Mouse (Mus musculus) layer of hippocampus, adult 8-10 months (tissue): ENCODE data around the gene Psmd13. TPM values are rescaled to one million over a fixed set of nuclear protein-coding genes. Genes with fewer than 3 reads are reported as not detected.

Experiments
- DNase-seq, 2 experiments: peaks; one replicate each; pipeline ENCODE4 v3.0.0; 2022; ENCODE audit warnings: low spot score in 2 of 2
- total RNA-seq, 4 experiments: library from RNA; stranded (reverse); gene quantifications; 2 replicates each; pipeline ENCODE4 v1.2.4; 2022

Gene Psmd13
- 100 to 1,000 TPM; 105 to 120 (median 119) TPM for total RNA-seq

DNA sequence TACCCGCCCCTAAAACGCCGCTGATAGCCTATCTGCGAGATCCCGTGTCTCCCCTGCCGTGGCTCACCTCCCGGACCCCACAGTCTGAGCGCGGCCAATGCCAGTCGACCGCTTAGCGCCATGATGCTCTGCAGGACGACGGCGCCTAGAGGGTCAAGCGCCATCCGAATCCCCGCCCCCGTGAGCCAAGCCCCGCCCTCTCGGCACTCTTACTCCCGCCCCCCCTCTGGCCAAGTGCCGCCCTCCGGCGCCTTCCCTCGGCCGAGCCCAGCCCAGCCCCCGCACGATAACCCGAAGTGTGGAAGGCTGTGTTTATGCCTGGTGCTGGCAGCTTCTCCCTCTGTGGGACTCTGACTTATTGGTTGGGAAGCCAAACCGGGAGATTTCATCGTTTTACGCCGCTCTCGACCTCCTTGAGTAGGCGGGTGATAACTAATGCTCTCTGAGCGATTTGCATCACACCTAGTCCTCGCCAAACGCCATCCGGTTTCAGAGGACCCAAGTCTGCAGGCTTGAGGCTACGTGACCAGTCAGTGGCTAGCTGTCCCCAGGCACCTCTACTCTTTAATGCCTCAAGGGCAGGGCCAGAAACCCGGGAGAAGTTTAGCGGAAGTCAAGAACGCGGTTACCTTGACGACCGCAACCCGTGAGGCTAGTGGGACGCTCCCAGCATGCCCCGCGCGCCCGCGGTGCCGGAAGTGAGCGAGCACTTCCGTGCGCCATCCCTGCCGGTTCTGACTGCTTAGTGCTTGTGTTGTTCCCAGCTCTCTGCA lies at the start of gene Psmd13, which contains the start of gene Sirt3:
TSS of gene Psmd13 (plus strand) at position 273 of the 773 bp plus-strand sequence.
TSS of gene Sirt3 (minus strand) at position 614 of the 773 bp plus-strand sequence.
- DNase-seq, result peak; percentile 92 to 94

- DNase-seq, result no peak
These were observed 48.4 kb upstream of the Psmd13 start for GRCm38 (mm10) chr7:140833341-140833740.

DNA sequence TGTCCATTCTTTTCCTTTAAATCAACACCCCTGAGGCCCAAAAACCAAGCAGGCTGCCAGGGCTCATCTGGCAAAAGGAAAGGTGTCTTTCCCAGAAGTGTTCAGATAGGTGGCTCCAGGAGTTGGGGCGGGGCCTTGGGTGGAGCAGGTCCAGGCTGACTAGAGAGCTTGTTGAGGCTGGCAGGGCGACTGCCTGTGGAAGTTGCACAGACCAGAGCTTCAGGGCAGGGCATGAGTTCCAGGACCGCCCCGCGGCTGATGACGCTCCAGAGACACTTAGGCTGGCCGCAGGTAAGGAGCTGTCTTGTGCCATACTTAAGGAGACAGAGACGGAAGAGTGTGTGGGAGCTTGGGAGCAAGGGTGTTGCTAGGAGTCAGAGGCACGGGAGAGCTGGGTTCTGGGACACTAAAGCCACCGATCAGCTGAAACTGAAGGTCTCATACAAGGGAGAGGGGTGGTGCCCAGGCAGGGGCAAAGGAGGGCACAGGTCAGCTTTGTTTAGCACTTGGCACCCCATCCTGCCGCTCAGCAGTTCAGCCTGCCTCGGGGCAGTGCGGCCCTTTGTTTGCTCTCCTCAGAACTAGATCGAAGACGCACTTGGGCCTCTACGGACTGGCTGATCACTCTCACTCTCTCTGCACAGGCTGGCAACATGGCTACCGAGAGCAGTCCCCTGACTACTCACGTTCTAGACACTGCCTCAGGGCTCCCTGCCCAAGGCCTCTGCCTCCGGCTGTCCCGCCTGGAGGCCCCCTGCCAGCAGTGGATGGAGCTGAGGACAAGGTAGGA lies 46.6 kb upstream of the Psmd13 start, which contains the start of gene Urah:
TSS of gene Urah (plus strand) at position 51 of the 790 bp plus-strand sequence.
- DNase-seq, result no peak

DNA sequence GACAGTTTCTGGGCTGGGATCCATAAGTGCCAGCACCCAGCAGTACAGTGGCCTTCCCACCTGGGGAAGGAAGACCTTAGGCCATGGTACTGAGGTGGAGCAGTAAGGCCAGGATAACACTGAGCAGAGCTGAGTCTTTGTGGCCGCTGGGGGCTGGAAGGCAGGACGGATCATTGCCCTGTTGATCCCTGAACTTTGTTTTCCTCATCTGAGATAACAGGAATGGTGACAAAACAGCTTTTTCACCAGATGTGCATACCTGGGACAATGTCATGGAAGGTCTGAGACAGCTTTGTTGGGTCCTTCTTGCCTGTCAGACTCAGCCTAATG lies 46.0 kb upstream of the Psmd13 start:
- DNase-seq, result no peak

- peak in 1 of 2 experiments; percentile 70 for DNase-seq
These were observed 45.3 kb upstream of the Psmd13 start for GRCm38 (mm10) chr7:140836243-140837115.

- DNase-seq, result no peak
These were observed 42.2 kb upstream of the Psmd13 start for GRCm38 (mm10) chr7:140839556-140839955.

DNA sequence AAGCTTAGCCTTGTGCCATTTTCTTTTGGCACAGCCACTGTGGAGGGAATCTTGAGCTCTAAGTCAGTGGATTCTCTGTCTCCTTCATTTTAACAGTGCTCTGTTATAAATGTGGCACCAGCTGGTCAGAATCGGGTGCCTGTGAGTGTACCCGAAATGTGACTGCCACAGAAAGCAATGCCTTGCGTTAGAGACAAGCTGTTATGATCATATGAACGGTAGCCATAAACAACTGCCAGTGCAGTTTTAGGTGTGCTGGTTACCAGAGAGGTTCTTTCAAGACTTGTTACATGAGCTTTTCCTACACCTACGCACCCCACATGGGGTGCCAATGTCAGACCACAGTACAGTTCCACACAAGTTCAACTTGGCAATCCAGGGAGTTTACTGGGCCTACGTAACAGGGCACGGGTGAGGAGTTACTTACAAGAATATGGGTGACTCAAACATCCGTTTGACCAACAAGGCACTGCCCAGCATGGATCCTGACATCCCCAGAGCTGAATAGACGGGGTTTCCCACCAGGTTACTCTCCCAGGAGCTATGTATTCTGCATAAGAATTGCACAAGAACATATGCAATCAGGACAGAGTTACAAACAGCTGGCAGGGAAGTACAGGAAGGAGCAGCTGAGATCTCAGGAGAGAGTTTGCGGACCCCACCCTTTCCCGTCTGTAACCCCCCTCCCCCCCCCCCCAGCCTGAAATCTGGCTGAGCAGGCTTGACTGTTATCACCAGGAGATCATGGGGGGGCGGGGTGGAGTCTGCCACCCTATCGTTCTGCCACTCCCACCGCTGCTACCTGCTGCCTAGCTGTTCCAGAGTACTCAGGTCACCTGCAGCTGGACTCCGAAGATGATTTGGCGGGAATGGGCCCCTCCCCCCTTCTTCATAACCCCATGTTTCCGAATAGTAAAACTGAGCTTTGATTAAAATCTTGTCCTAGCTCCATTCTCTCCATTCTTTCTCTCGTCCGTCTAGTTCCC lies 40.7 kb upstream of the Psmd13 start:
- no peak for DNase-seq

DNA sequence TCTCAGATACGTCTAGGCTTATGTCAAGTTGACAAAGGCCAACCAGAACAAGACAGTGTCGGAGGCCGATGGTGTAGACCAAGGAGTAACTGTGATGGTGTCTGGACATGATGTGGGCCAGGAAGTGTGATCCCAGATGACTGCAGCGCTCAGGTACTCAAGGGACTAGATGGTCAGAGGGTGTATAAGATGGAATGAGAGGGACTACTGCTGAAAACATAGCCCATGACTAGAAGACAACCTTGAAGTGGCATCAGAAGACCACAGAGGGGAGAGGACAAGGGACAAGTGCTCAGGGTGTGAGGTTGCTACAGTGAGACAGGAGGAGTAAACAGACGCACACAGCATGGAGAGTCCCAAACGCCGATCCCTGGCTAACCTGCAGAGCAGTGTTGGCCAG lies 38.0 kb upstream of the Psmd13 start:
- no peak for DNase-seq

- peak; percentile 68 to 87 for DNase-seq
These were observed 36.7 kb upstream of the Psmd13 start, which contains the start of gene Scgb1c1 for GRCm38 (mm10) chr7:140844905-140845665. TSS of gene Scgb1c1 (plus strand) at chr7:140845547.

GRCm38 (mm10) chr7:140845683-140846082 lies 36.1 kb upstream of the Psmd13 start:
- no peak for DNase-seq

GRCm38 (mm10) chr7:140846676-140847075 lies 35.1 kb upstream of the Psmd13 start:
- DNase-seq, result no peak

DNA sequence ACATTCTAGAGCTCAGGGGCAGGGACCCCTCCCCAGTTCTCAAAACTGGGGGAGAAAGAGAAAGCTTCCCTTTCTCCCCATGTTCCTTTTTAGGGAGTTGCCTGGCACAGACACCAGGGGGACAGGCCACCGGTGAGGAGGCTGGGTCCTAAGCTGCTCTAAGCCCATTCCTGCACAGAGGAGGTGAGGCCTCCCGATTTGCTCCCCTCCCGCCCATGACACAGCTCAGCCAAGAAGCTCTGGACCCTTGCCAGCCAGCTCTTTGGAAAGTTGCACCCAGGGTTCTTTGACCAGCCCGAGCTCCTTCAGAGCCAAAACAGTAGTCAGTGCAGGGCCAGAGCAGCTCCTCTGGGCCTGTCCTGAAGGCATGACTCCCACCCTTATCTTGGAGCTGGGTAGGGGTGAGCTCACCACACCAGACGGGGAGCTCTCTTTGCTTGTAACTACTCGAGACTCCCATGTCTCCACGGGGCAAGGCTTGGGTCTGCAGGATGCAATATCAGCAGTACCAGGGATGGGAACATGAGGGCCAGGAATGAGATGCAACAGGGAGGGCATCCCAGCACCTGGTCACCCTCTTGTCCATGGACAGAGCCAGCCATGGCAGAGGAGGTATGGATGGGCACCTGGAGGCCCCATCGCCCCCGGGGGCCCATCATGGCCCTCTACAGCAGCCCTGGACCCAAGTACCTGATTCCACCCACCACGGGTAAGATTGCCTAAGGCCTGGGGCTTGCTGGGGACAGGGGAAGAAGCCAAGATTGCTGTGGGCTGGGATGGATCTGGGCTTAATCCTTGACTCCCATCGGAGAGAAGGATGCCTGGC lies 33.8 kb upstream of the Psmd13 start, which contains the start of gene Odf3:
TSS of gene Odf3 (plus strand) at position 51 of the 826 bp plus-strand sequence.
- no peak for DNase-seq

DNA sequence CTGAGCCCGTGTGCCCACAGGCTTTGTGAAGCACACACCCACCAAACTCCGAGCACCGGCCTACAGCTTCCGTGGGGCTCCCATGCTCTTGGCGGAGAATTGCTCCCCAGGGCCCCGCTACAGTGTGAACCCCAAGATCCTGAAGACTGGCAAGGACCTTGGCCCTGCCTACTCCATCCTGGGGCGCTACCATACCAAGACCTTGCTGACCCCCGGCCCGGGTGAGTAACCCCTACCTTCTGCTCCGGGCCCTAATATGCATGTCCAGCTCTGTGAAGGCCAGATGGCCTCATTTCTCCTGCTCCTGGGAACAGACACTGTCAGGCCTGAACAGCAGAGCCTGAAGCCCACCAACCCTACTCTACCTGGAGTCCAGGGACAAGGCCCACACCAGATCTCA lies 33.2 kb upstream of the Psmd13 start:
- no peak for DNase-seq

DNA sequence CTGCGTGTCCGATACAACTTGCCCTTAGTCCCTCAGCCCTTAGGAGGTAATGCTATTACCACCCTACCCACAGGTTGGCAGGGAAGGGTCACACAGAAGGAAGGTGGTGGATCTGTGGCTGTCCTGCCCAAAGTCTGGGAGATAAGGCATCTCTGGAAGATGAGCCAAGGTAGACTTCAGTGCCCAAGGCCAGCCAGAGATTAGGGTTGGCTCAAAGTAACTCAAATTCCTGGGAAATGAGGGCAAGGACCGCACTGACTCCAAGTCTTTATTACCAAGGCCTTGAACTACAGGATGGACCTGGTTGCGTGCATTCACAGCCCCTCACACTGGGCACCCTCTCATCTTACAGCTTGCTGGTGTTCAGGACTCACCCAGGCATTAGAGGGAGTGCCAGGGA lies 29.9 kb upstream of the Psmd13 start:
- DNase-seq, result no peak

- DNase-seq, result no peak
These were observed 28.4 kb upstream of the Psmd13 start for GRCm38 (mm10) chr7:140853386-140853785.

DNA sequence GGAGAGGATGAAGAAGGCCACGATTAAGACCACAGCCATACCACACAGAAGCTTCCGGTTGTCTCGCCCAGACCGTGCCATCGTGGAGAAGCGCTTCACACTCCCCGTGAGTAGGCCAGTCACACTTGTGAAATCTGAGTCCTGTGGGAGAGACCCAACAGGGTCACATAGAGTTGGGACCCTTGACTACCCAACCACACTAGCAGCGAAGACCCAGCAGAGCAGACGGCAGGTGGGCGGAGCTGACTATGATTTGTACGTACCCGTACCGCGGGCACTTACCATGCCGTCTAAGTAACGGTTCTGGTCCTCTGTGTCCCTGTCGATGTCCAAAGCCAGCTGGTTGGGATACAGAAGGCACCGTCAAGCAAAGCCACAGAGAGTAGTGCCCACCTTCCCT lies 27.3 kb upstream of the Psmd13 start:
- no peak for DNase-seq

DNA sequence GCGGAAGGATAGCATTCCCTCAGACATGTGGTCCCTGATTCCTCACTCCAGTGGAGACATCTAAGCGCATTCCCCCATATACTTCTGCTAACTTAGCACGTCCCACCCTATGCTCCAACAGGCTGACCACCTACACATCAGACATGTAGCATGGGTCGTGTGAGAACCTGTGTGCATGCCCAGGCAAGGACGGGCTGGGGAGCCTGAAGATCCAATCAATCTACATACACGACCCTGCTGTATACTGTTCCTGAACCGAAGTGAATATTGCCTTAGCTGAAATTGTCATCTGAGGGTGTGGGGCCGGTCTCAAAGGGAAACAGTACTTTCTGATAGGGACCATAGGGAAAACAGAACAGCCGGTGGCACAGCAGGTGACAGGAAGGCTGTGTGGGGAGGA lies 26.6 kb upstream of the Psmd13 start:
- no peak for DNase-seq
